Mouse (Mus musculus) urinary bladder, adult 2 months (tissue): Measurements from ENCODE around the gene Macf1. TPM values are rescaled to one million over a fixed set of nuclear protein-coding genes. Genes with fewer than 3 reads are reported as not detected.
A peak's percentile ranks its signal among the peaks of the same experiment; 100 is the strongest.
"Not testable (repeated sequence)": the region's sequence is repeated elsewhere in the genome, so short reads cannot be mapped to it uniquely, and the experiment has no call there.

Source experiments
- DNase-seq: peaks from one replicate; pipeline ENCODE4 v3.0.0; 2022; ENCODE audit warnings: low spot score
- polyA plus RNA-seq: library from polyadenylated mRNA; depleted of rRNA; stranded (reverse); fragments of >200 nt; gene quantifications from 2 replicates; pipeline ENCODE4 v1.2.3, GENCODE M21; 2012

Macf1 gene
- polyA plus RNA-seq, 1 experiment, result 94.0 TPM

GRCm38 (mm10) chr4:123635428-123635827 is 48.7 kb downstream of the Macf1 start:
- DNase-seq, result no peak

GRCm38 (mm10) chr4:123634436-123634835 is 49.7 kb downstream of the Macf1 start:
- DNase-seq, result no peak

- no peak for DNase-seq
These were observed 50.3 kb downstream of the Macf1 start for GRCm38 (mm10) chr4:123633874-123634273.

- peak; percentile 36 for DNase-seq
These were observed 50.8 kb downstream of the Macf1 start for GRCm38 (mm10) chr4:123633370-123633769.

DNA sequence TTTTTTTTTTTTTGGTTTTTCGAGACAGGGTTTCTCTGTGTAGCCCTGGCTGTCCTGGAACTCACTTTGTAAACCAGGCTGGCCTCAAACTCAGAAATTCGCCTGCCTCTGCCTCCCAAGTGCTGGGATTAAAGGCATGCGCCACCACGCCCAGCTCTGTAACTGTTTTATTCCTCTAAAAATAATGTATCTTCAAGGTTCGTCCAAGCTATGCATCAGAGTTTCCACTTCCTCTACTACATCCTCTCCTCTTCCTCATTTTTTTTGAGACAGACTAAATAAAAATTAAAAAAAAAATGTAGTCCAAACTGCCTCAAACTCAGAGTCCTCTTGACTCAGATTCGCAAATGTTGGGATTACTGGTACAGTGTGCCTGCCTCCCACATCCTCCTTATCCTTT is 52.0 kb downstream of the Macf1 start:
- not testable (repeated sequence) for DNase-seq

DNA sequence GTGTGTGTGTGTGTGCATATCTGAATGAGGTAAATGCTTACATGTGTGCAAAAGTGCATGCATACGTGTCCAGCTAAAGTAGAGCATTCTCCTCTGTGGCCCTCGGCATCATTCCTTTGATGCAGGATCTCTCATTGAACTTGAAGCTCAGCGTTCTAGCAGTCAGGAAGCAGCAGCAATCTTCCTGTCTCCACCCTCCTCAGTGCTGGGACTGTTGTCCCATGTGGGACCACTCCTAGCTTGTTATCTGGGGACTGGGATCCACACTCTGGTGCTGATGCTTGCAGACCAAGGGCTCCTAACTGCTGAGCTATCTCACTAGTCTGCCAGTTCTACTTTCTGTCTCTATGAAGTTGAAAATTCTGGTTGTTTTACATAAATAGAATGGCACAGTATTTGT is 52.5 kb downstream of the Macf1 start:
- no peak for DNase-seq

DNA sequence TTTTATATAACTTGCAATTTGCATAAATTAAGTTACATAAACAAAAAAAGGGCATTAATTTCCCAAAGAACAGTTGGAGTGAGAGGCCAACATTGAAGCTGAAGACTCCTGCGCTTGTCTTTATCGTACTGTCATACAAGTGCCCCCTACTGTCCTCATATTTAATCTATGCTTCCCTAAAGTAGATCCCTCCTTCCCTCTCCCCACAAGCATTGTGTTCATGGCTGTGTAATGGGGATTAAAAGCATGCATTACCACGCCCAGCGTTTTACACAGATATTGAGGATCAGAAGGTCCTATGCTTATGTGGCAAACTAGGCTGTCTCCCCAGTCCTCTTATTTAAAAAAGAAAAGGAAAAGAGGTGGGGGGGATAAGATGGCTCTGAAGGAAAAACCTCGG is 56.5 kb downstream of the Macf1 start:
- DNase-seq, result no peak

GRCm38 (mm10) chr4:123625332-123626072 is 58.7 kb downstream of the Macf1 start:
- DNase-seq, result no peak

- no peak for DNase-seq
These were observed 59.7 kb downstream of the Macf1 start for GRCm38 (mm10) chr4:123624438-123624837.

GRCm38 (mm10) chr4:123623742-123624151 is 60.4 kb downstream of the Macf1 start:
- DNase-seq, result no peak

GRCm38 (mm10) chr4:123621732-123622131 is 62.4 kb downstream of the Macf1 start:
- no peak for DNase-seq

GRCm38 (mm10) chr4:123617727-123618389 is 66.3 kb downstream of the Macf1 start:
- no peak for DNase-seq

GRCm38 (mm10) chr4:123616971-123617370 is 67.2 kb downstream of the Macf1 start:
- no peak for DNase-seq

GRCm38 (mm10) chr4:123616501-123616900 is 67.7 kb downstream of the Macf1 start:
- DNase-seq, result no peak

DNA sequence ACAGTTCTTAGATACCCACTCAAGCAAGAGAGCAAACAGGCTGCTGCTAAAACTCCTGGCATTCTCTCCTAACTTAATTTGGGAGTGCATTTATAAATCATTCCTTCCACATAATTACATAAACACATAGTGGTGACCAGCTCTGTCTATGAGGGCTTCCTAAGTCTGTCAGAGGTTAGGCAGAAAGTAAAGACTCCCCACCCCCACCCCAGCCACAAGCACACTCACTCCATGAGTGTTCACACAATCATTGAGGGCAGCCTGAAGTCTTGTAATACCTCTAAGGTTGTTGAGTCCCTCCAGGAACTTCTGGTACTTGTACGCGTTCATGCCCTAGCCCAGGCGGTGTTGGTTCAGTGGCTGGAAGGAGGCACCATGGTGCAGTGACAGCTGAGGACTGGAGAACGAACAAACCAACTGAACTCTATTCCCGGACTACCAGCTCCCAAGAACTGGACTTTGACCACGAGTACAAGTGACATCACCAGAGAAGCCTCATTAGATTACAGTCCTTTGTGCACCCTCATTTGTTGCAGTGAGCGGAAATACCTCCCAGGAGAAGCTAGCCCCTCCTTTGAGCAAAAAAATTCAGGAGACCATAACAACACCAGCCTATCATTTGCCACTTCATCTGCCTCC is 70.7 kb downstream of the Macf1 start:
- no peak for DNase-seq

DNA sequence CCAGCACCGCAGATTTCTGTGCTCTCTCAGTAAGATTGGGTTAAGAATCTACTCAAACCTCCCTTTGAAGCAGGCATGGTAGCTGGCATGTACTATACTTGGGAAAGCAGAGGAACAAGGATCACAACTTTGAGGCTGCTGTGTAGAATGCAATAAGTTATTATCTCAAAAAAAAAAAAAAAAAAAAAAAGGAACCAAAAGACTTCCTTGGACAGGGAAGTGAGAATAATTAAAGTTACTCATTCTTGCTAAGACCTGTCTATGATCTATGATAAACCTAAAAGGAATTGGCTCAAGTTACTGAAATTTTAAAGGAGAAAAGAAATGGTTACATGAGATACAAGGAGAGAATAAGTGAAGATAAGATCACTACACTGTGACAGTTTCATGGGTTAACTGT is 72.2 kb downstream of the Macf1 start:
- DNase-seq, result no peak

DNA sequence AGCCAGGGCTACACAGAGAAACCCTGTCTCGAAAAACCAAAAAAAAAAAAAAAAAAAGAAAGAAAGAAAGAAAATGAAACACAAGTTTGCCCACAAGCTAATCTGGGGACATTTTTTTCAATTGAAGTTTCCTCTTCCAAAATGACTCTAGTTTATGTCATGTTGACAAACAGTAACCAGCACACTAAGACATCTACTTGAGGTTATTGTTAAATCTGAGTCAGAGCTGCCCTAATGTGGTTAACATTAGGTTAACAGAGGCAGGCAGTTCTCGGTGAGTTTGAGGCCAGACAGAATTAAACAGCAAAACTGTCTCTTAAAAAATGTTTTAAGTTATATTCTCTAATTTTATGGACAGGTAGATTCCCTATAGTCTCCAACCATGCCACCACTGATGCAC is 72.9 kb downstream of the Macf1 start:
- no peak for DNase-seq

DNA sequence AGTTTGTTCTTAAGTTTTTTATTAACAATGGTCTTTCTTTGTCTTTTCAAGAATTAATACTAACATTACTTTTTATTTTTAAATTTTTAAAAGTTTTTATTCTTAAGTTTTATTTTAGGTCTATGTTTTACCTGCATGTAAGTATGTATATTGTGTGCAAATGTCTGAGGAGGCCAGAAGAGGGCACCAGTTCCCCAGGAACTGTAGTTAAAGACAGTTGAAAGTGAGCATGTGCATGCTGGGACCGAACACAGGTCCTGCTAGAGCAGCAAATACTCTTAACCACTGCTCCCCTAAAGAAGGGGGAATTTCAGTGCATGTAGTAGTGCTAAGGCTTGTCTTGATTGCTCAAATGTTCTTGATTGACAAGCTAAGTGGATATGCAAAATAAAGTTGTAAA is 77.0 kb downstream of the Macf1 start:
- no peak for DNase-seq

GRCm38 (mm10) chr4:123605948-123606347 is 78.2 kb downstream of the Macf1 start:
- DNase-seq, result no peak

DNA sequence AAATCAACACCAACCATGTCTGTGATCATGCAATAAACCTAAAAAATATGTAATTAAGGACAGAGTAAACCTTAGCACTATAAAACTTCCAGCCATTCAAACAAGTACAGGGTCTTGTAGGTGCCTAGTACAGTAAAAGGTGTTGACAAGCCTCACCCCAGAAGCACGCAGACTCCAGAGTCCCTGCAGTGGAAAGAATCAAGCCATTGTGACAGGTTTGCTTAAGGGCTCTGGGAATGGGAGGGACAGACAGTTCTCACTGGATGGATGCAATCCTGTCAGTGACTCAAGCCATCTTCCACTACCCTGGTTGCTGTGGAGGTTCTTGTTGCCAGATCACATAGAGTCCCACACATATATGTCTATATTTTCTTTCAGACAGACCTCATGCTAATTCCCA is 78.9 kb downstream of the Macf1 start:
- no peak for DNase-seq

DNA sequence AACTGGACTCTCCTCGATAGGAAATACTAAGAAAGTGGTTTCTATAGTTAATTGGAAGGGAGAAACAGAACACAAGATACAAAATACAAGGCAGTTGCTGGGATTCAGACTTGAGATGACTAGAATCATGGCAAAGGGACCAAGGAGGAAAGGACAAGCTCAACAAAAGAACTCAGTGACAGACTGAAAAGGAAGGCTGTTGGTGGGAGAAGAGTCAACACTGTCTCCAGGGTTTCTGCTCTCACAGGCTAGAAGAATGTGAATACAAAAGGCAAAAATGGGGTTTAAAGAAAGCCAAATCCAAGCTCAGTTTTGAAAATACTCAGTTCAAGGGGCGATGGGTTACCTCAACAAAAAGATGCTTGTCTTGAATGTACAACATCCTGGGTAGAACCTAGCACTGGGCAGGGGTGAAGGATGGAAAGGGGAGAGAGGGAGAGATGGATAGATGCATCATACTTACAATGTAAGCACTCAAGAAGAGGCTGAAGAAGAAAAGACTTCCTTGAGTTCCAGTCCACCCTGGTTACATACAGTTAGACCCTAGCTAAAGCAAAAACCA is 81.4 kb downstream of the Macf1 start:
- no peak for DNase-seq

- DNase-seq, result no peak
These were observed 83.1 kb downstream of the Macf1 start for GRCm38 (mm10) chr4:123601036-123601435.
